Mouse (Mus musculus): Measurements from ENCODE around the gene Rbfox3.

The Rbfox3 gene

DNA sequence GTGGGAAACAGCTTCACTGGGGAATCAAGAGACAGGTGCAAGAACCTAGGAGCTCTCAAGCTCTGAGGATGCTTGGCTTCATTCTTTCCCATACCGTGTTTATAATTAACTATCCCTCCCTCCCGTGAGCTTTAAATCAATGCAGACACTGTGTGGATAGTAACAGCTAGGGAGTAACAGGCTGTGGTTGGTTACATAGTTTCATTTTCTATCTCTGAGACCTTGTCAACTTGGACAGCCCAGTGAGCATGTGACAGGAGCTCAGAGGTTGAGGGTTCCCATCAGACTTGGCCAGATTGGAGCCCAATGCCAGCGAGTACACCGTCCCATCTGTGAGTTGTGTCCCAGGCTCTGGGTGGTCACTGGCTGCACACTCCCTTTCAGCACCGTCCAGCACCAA lies 201.4 kb downstream of the Rbfox3 start:
- no peaks in the 10 kb centered on the region for H3K36me3 ChIP-seq (ENCODE audit: insufficient read depth, low read length)
- peaks cover 18% of the 10 kb centered on the region; the same call in 1 of the 2 replicates for H3K27me3 ChIP-seq (ENCODE audit: insufficient read depth, low read length)
- peaks cover 9% of the 10 kb centered on the region for H3K9me3 ChIP-seq (ENCODE audit: low read length)
- TF ChIP-seq NANOG (IDR thresholded peaks at IDR 0.05; ENCODE audit: borderline replicate concordance, low read length), result no peak
- TF ChIP-seq CTCF (conservative IDR thresholded peaks at IDR 0.05; ENCODE audit: low read length), result no peak
- no peak for TF ChIP-seq POU5F1 (IDR thresholded peaks at IDR 0.05; ENCODE audit: borderline replicate concordance, low read length)
- H3K4me1 ChIP-seq (replicated peaks; ENCODE audit: low read depth, low read length), result peaks cover 13% of the 10 kb centered on the region
- H3K4me3 ChIP-seq (replicated peaks; ENCODE audit: low read length), result no peak overlapping the region

DNA sequence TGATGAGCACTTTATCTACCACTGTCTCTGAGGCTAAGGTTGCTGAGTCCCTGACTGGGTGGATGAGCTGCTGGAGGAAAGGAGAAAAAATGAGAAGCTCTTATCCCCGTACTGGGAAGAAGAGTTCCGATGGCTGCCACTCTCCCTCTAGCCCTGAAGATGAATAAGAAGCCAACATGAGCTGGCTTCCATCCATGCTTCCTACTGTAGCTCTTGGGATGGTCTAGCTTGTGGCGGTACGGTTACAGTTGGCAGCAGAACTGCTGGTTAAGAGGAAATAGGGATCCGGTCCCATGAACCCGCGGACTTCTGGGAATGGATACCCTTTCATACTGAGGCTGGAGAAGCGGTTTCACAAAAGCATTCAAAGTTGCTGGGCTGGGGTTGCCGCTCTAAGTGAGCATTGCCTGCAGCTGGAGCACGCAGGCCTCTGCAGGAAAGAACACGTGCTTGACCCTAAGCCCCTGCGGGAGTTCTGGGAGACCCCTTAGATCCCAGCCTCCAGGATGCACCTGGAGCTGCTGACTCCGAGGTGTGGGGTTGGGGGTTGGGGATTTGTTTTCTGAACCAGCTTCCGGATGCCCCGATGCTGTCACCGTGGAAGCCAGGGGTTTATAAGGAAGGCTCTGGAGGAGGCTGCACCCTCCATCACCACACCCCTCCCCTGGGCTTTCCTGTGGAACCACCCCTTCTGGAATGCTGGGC lies 215.0 kb downstream of the Rbfox3 start:
- no peaks in the 10 kb centered on the region for H3K9me3 ChIP-seq (ENCODE audit: low read length)
- peaks cover 42% of the 10 kb centered on the region for H3K27me3 ChIP-seq (ENCODE audit: insufficient read depth, low read length)
- no peaks in the 10 kb centered on the region for H3K36me3 ChIP-seq (ENCODE audit: insufficient read depth, low read length)
- TF ChIP-seq CTCF (conservative IDR thresholded peaks at IDR 0.05; ENCODE audit: low read length) (no peak), NANOG (IDR thresholded peaks at IDR 0.05; ENCODE audit: borderline replicate concordance, low read length) (no peak)
- peaks cover 30% of the 10 kb centered on the region for H3K4me1 ChIP-seq (replicated peaks; ENCODE audit: low read depth, low read length)
- no peak overlapping the region; the same call in 1 of the 2 replicates for H3K4me3 ChIP-seq (replicated peaks; ENCODE audit: low read length)

DNA sequence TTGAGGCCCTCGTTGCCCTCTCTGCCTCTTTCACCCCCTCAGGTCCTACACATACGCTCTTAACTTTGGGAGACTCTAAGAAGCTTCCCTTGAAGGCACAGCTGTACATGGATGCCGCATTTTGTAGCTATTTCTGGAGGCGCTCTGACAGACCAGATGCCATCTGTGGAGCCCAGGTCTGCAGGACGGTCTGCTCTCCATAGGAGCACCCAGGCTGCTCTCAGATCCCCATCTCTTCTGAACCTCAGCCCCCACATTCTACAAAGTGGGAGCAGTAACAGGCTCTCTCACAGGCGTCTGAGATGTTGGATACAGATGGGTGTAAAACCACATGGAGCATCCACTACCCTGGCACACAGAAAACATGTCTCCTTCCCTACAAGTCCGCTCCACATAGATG lies 218.1 kb downstream of the Rbfox3 start:
- Histone ChIP-seq H3K4me1 (replicated peaks; ENCODE audit: low read depth, low read length) (peaks cover 30% of the 10 kb centered on the region), H3K27me3 (ENCODE audit: insufficient read depth, low read length) (peaks cover 52% of the 10 kb centered on the region), H3K36me3 (ENCODE audit: insufficient read depth, low read length) (no peaks in the 10 kb centered on the region), H3K4me3 (replicated peaks; ENCODE audit: low read length) (no peak overlapping the region), H3K9me3 (ENCODE audit: low read length) (no peaks in the 10 kb centered on the region)
- no peak for TF ChIP-seq CTCF (conservative IDR thresholded peaks at IDR 0.05; ENCODE audit: low read length)
- no peak for TF ChIP-seq POU5F1 (IDR thresholded peaks at IDR 0.05; ENCODE audit: borderline replicate concordance, low read length)
- TF ChIP-seq NANOG (IDR thresholded peaks at IDR 0.05; ENCODE audit: borderline replicate concordance, low read length), result no peak

GRCm38 (mm10) chr11:118690262-118690661 lies 221.1 kb downstream of the Rbfox3 start:
- H3K4me3 ChIP-seq (replicated peaks; ENCODE audit: low read length), result no peak overlapping the region
- H3K9me3 ChIP-seq (ENCODE audit: low read length), result no peaks in the 10 kb centered on the region
- no peaks in the 10 kb centered on the region for H3K36me3 ChIP-seq (ENCODE audit: insufficient read depth, low read length)
- peaks cover 9% of the 10 kb centered on the region for H3K4me1 ChIP-seq (replicated peaks; ENCODE audit: low read depth, low read length)
- H3K27me3 ChIP-seq (ENCODE audit: insufficient read depth, low read length), result peaks cover 62% of the 10 kb centered on the region
- TF ChIP-seq NANOG (IDR thresholded peaks at IDR 0.05; ENCODE audit: borderline replicate concordance, low read length) (no peak), POU5F1 (IDR thresholded peaks at IDR 0.05; ENCODE audit: borderline replicate concordance, low read length) (no peak), CTCF (conservative IDR thresholded peaks at IDR 0.05; ENCODE audit: low read length) (no peak)

GRCm38 (mm10) chr11:118685397-118685796 lies 226.0 kb downstream of the Rbfox3 start:
- Histone ChIP-seq H3K36me3 (ENCODE audit: insufficient read depth, low read length) (no peaks in the 10 kb centered on the region), H3K4me1 (replicated peaks; ENCODE audit: low read depth, low read length) (peaks cover 5% of the 10 kb centered on the region), H3K4me3 (replicated peaks; ENCODE audit: low read length) (no peak overlapping the region), H3K27me3 (ENCODE audit: insufficient read depth, low read length) (peaks cover 85% of the 10 kb centered on the region), H3K9me3 (ENCODE audit: low read length) (no peaks in the 10 kb centered on the region)
- TF ChIP-seq CTCF (conservative IDR thresholded peaks at IDR 0.05; ENCODE audit: low read length) (no peak), POU5F1 (IDR thresholded peaks at IDR 0.05; ENCODE audit: borderline replicate concordance, low read length) (no peak), NANOG (IDR thresholded peaks at IDR 0.05; ENCODE audit: borderline replicate concordance, low read length) (no peak)

DNA sequence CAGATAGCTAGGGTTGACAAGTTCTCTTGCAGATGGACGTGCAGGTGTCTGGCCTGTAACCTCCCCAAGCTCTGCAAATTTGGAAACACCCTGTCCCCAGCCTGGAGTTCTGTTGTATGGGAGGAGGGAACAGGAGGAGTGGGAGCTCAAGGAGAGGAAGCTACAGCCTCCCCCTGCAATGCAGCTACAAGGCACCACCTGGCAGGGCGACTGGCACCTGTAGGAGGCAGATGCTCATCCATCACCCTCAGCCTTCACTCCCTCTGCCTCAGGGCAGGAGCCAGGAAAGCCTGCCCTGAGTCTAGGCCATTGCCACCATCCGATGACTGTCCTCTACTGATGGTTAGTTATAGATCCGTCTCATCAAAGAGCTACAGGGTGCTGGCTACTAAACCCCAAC lies 226.7 kb downstream of the Rbfox3 start:
- Histone ChIP-seq H3K27me3 (ENCODE audit: insufficient read depth, low read length) (peaks cover 91% of the 10 kb centered on the region), H3K4me1 (replicated peaks; ENCODE audit: low read depth, low read length) (peaks cover 12% of the 10 kb centered on the region), H3K36me3 (ENCODE audit: insufficient read depth, low read length) (no peaks in the 10 kb centered on the region), H3K4me3 (replicated peaks; ENCODE audit: low read length) (no peak overlapping the region), H3K9me3 (ENCODE audit: low read length) (no peaks in the 10 kb centered on the region)
- TF ChIP-seq POU5F1 (IDR thresholded peaks at IDR 0.05; ENCODE audit: borderline replicate concordance, low read length) (no peak), NANOG (IDR thresholded peaks at IDR 0.05; ENCODE audit: borderline replicate concordance, low read length) (no peak), CTCF (conservative IDR thresholded peaks at IDR 0.05; ENCODE audit: low read length) (no peak)

GRCm38 (mm10) chr11:118680699-118681098 lies 230.7 kb downstream of the Rbfox3 start:
- TF ChIP-seq POU5F1 (IDR thresholded peaks at IDR 0.05; ENCODE audit: borderline replicate concordance, low read length) (no peak), CTCF (conservative IDR thresholded peaks at IDR 0.05; ENCODE audit: low read length) (no peak), NANOG (IDR thresholded peaks at IDR 0.05; ENCODE audit: borderline replicate concordance, low read length) (no peak)
- H3K27me3 ChIP-seq (ENCODE audit: insufficient read depth, low read length), result peaks cover 83% of the 10 kb centered on the region
- H3K36me3 ChIP-seq (ENCODE audit: insufficient read depth, low read length), result no peaks in the 10 kb centered on the region
- H3K4me3 ChIP-seq (replicated peaks; ENCODE audit: low read length), result peak overlapping the region; percentile 24; the same call in 1 of the 2 replicates
- peaks cover 24% of the 10 kb centered on the region for H3K4me1 ChIP-seq (replicated peaks; ENCODE audit: low read depth, low read length)
- no peaks in the 10 kb centered on the region for H3K9me3 ChIP-seq (ENCODE audit: low read length)

GRCm38 (mm10) chr11:118679736-118680410 lies 231.5 kb downstream of the Rbfox3 start:
- Histone ChIP-seq H3K4me1 (replicated peaks; ENCODE audit: low read depth, low read length) (peaks cover 24% of the 10 kb centered on the region), H3K4me3 (replicated peaks; ENCODE audit: low read length) (no peak overlapping the region), H3K9me3 (ENCODE audit: low read length) (no peaks in the 10 kb centered on the region), H3K36me3 (ENCODE audit: insufficient read depth, low read length) (no peaks in the 10 kb centered on the region), H3K27me3 (ENCODE audit: insufficient read depth, low read length) (peaks cover 79% of the 10 kb centered on the region)
- TF ChIP-seq NANOG (IDR thresholded peaks at IDR 0.05; ENCODE audit: borderline replicate concordance, low read length), result no peak
- no peak for TF ChIP-seq POU5F1 (IDR thresholded peaks at IDR 0.05; ENCODE audit: borderline replicate concordance, low read length)
- TF ChIP-seq CTCF (conservative IDR thresholded peaks at IDR 0.05; ENCODE audit: low read length), result no peak
